Mouse (Mus musculus) gastrocnemius, postnatal 10 days (tissue): ENCODE measurements around the gene Naip2. TPM values are rescaled to one million over a fixed set of nuclear protein-coding genes. Genes with fewer than 3 reads are reported as not detected.
"Not testable (repeated sequence)": the region's sequence is repeated elsewhere in the genome, so short reads cannot be mapped to it uniquely, and the experiment has no call there.

Experiments used
- DNase-seq: peaks from one replicate; pipeline ENCODE4 v3.0.0; 2021; ENCODE audit warnings: mixed read lengths
- long read RNA-seq, 2 experiments: library from polyadenylated mRNA; stranded (forward); transcript quantifications; one replicate each; pipeline ENCODE4 v2.0.0; 2021
- total RNA-seq, 2 experiments: library from RNA; stranded (reverse); gene quantifications; 2 replicates each; pipeline ENCODE4 v1.2.3; 2021

Gene Naip2
- total RNA-seq, result under 1 TPM; 0.19 to 0.38 TPM
- long read RNA-seq, experiment 1, result 0 reads
- long read RNA-seq, experiment 2, partial matches to known transcripts, result 0 of 1 reads
- long read RNA-seq, experiment 2, other reads (novel, unspliced or antisense), result 1 of 1 reads

- not testable (repeated sequence) for DNase-seq
These were observed at the start of gene Naip2 for GRCm38 (mm10) chr13:100201659-100202333. TSS of gene Naip2 (minus strand) at chr13:100202092.

GRCm38 (mm10) chr13:100246896-100247519 lies 45.1 kb upstream of the Naip2 start:
- not testable (repeated sequence) for DNase-seq

- not testable (repeated sequence) for DNase-seq
These were observed 44.3 kb upstream of the Naip2 start, which contains the start of gene Naip5 for GRCm38 (mm10) chr13:100246223-100246622. TSS of gene Naip5 (minus strand) at chr13:100246323.

GRCm38 (mm10) chr13:100243702-100244101 lies 41.8 kb upstream of the Naip2 start:
- no peak for DNase-seq

GRCm38 (mm10) chr13:100213683-100214082 lies 11.8 kb upstream of the Naip2 start:
- DNase-seq, result not testable (repeated sequence)

- peak; percentile 40 for DNase-seq
These were observed 8.6 kb upstream of the Naip2 start for GRCm38 (mm10) chr13:100210540-100210939.

GRCm38 (mm10) chr13:100203319-100203718 lies 1.4 kb upstream of the Naip2 start:
- DNase-seq, result no peak

- no peak for DNase-seq
These were observed 1.1 kb downstream of the Naip2 start for GRCm38 (mm10) chr13:100200778-100201177.

- no peak for DNase-seq
These were observed 6.5 kb downstream of the Naip2 start for GRCm38 (mm10) chr13:100195421-100195820.

- not testable (repeated sequence) for DNase-seq
These were observed 18.8 kb downstream of the Naip2 start for GRCm38 (mm10) chr13:100183111-100183510.

- not testable (repeated sequence) for DNase-seq
These were observed 27.5 kb downstream of the Naip2 start for GRCm38 (mm10) chr13:100174360-100174759.

- not testable (repeated sequence) for DNase-seq
These were observed 35.5 kb downstream of the Naip2 start for GRCm38 (mm10) chr13:100166378-100166777.

- not testable (repeated sequence) for DNase-seq
These were observed 39.4 kb downstream of the Naip2 start for GRCm38 (mm10) chr13:100162467-100162866.

GRCm38 (mm10) chr13:100161171-100161870 lies 40.6 kb downstream of the Naip2 start:
- DNase-seq, result not testable (repeated sequence)

- DNase-seq, result no peak
These were observed 45.3 kb downstream of the Naip2 start for GRCm38 (mm10) chr13:100156624-100157023.

- DNase-seq, result no peak
These were observed 49.2 kb downstream of the Naip2 start for GRCm38 (mm10) chr13:100152659-100153058.

GRCm38 (mm10) chr13:100141646-100142314 lies 60.1 kb downstream of the Naip2 start:
- DNase-seq, result no peak

GRCm38 (mm10) chr13:100125258-100125643 lies 76.6 kb downstream of the Naip2 start:
- DNase-seq, result no peak

- DNase-seq, result peak; percentile 88
These were observed 77.3 kb downstream of the Naip2 start, which contains the start of gene Smn1 for GRCm38 (mm10) chr13:100124423-100125257. TSS of gene Smn1 (plus strand) at chr13:100124852.

- DNase-seq, result no peak
These were observed 77.9 kb downstream of the Naip2 start for GRCm38 (mm10) chr13:100123970-100124369.
